Mouse (Mus musculus): ENCODE results near the gene Gm4201.
"Not testable (repeated sequence)": the region's sequence is repeated elsewhere in the genome, so short reads cannot be mapped to it uniquely, and the experiment has no call there.

Gene Gm4201

GRCm38 (mm10) chr7:22565243-22565642 lies at the start of gene Gm4201:
Gene Gm4201, minus strand, starts transcription at chr7:22565343.
- not testable (repeated sequence) for DNase-seq (ENCODE audit: low spot score)

- DNase-seq (ENCODE audit: low spot score) = not testable (repeated sequence)
These were observed 22.9 kb upstream of the Gm4201 start, which contains the start of gene Gm4565 for GRCm38 (mm10) chr7:22588027-22588426. Gene Gm4565, minus strand, starts transcription at chr7:22588127.

GRCm38 (mm10) chr7:22534787-22535186 lies 30.4 kb downstream of the Gm4201 start, which contains the start of gene Gm8677:
Gene Gm8677, minus strand, starts transcription at chr7:22534887.
- DNase-seq (ENCODE audit: low spot score) = not testable (repeated sequence)

GRCm38 (mm10) chr7:22522667-22523066 lies 42.5 kb downstream of the Gm4201 start, which contains the start of gene Vmn1r152:
Gene Vmn1r152, plus strand, starts transcription at chr7:22522967.
- not testable (repeated sequence) for DNase-seq (ENCODE audit: low spot score)

Data from retina, embryonic 14.5 days (tissue).